Mouse (Mus musculus): Measurements from ENCODE around the gene Ugdh.

Gene Ugdh

DNA sequence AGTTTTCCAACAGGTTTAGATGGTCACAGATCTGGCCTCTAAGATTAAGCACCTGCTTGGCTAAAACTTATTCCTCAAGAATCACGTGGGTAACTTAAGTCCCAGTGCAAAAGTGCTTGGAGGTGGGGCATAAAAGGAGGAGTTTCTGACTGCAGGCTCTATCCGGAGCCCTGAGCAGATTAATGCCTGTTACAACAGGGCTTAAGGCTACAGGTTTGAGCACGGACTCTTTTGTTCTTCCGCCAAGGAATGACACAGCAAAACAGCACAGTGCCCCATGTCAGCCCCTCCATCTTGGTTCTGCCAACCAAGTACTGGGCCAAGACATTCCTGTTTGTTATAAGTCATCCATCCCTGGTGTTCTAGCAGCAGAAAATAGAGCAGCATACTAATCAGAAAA, 7.4 kb downstream of the Ugdh start:
- no peak for DNase-seq (ENCODE audit: extremely low spot score)

DNA sequence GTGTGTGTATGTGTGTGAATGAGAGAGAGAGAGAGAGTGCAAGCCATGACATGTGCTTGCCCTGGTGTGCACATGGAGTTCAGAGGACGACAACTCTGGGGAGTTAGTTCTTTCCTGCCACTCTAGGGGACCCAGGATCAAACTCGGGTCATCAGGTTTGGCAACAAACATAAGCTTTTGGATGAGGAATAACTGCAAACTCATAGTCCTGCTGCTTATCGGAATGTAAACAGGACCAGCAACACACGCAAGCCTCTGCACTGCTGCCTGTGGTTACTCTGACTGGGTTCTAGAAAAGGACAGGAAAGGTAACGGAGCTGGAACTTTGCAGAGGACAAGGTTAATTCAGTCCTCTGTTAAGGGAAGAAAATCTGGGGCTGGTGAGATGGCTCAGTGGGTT, 10.5 kb downstream of the Ugdh start:
- no peak for DNase-seq (ENCODE audit: extremely low spot score)

DNA sequence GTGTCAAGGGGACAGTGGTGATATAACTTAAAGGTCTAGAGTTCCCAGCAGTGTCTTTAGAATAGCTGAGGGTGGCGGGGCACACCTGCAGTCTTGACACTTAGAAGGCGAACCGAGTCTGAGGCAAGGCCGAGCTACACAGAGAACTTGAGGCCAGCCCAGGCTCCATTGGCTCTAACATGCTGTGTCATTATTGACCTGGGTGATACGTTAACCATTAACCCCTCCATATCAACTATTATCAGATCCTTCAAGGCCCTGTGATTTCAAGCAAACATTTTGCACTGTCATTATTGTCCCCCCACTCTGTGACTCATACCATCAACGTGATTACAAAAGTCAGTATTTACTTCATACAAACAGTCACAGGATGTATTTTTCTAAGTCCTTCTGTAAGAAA, 11.5 kb downstream of the Ugdh start:
- no peak for DNase-seq (ENCODE audit: extremely low spot score)

DNA sequence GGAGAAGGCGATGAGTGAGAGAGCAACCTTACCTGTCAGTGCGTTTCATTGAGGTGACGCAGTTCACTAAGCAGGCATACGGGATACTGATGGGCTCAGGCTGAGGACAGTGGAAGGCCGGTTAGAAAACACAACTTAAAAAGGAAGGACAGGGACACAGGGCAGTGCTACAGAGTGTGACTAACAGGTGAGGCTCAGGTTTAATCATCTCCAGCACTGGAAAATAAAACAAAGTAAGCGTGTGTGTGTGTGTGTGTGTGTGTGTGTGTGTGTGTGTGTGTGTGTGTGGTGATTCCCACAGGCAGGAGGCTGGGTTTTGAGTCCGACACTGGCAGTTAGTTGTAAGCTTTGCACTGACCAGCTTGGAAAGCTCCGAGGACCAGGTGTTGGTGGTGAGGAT, 12.9 kb downstream of the Ugdh start:
- no peak for DNase-seq (ENCODE audit: extremely low spot score)

DNA sequence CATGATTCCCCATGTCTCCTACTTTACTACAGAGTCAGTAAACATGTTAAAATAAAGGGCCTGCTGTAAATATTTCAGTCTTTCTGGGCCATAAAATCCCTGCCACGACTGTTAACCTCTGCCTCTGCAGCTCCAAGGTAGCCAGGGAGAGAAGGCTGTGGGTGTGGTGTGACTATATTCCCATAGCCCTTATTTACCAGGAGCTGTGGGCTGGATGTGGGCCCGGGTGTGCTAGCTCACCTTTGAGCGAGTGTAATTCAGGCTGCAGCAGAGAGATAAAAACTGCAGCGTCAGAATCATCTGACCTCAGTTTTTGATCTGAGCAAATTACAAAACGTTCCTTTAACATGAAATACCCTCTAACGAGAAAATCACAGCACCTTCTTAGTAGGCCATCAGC, 14.9 kb downstream of the Ugdh start:
- no peak for DNase-seq (ENCODE audit: extremely low spot score)

DNA sequence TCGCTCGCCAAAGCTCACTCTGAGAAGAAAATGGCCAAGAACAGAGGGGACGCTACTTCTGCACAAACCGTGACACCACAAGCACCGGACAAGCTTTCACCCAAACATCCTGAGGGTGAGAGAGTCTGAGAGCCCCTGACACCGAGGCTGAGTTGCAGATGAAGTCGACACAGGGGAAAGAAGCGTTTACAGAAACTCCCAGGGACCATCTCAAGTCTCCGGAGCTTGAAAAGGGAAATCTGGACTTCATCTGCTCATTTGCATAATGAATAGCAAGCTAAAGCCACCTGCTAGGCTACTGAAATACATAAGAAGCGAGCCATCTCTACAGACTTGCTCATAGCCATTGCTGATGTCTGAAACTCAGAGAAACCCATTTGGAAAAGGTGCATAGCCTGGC, 16.6 kb downstream of the Ugdh start:
- no peak for DNase-seq (ENCODE audit: extremely low spot score)

DNA sequence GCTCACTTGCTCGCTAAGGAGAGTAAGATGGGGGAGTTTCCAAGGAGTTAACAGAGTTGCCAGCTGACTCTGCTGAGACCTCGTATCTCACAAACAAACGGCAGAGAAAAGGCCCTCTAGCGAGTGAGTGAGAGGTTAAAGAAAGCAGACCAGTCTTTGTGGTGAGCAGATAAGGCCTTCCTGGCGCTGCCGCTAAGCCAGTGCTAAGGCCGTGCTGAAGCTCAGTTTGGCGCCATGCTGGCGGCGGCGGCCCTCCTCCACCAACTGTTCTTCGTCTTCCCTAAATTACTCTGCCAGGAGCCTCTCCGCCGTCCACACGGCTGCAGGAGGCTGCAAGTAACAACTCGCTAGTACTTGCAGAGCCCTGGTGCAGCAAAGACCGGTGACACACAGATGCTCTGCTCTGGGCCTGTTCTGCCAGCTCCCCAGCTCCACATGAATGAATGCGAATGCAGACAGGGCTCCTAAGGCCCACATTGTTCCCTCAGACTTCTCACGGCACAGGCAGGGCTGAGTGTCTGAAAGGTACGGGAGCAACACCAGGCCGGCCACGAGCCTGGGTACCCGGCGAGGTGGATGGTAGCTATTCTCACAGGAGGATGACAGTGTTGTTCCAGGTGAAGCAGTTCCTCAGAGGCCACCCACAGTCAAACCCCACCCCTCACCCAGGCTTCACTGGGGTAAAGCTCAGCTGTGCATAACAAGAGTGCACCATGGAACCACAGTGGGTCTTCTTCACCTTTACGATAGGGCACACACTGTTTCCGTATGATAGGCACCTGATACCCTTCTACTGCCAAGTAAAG, 19.9 kb downstream of the Ugdh start:
- peak; percentile 79 for DNase-seq (ENCODE audit: extremely low spot score)

- no peak for DNase-seq (ENCODE audit: extremely low spot score)
These were observed 27.8 kb downstream of the Ugdh start for GRCm38 (mm10) chr5:65407989-65408388.

DNA sequence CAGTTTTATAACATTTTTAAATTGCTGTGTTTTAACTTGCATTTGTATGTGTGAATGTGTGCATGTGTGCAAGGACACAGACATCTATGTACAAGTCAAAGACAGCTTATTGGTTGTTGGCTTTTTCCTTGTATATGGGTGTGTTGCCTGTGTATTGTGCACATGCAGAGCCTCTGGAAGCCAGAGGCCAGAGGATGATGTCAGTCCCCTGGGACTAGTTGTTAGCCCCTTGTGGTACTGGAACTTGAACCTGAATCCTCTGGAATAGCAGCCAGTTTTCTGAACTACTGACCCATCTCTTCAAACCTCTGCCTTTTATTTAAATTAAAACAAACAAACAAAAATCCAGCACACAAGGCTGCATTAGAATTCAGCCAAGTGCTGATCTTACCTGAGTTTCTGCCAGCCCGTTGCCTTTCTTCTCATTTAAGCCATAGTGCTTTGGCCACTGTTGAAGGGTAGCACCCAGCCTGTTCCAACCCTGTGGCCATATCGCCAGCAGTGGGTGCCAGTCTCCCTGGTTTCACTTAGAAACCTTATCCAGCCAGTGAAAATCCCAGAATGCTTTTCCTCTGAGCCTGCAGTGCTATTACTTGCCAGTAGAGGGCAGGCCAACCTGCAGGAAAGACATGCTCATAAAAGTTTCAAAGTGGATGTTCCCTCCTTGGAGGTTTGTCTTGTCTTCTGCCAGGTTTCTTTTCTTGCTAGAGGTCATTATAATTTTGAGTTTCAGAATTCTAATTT, 34.3 kb downstream of the Ugdh start:
- peak; percentile 77 for DNase-seq (ENCODE audit: extremely low spot score)

GRCm38 (mm10) chr5:65394425-65394824, 41.3 kb downstream of the Ugdh start:
- no peak for DNase-seq (ENCODE audit: extremely low spot score)

- DNase-seq (ENCODE audit: extremely low spot score): no peak
These were observed 44.0 kb downstream of the Ugdh start for GRCm38 (mm10) chr5:65391753-65392152.

- peak; percentile 98 for DNase-seq (ENCODE audit: extremely low spot score)
These were observed 44.8 kb downstream of the Ugdh start, which contains the start of the genes Rpl9 and Lias for GRCm38 (mm10) chr5:65390648-65391644. Gene Rpl9 (minus strand): TSS chr5:65391444. Gene Lias (plus strand): TSS chr5:65391497.

DNA sequence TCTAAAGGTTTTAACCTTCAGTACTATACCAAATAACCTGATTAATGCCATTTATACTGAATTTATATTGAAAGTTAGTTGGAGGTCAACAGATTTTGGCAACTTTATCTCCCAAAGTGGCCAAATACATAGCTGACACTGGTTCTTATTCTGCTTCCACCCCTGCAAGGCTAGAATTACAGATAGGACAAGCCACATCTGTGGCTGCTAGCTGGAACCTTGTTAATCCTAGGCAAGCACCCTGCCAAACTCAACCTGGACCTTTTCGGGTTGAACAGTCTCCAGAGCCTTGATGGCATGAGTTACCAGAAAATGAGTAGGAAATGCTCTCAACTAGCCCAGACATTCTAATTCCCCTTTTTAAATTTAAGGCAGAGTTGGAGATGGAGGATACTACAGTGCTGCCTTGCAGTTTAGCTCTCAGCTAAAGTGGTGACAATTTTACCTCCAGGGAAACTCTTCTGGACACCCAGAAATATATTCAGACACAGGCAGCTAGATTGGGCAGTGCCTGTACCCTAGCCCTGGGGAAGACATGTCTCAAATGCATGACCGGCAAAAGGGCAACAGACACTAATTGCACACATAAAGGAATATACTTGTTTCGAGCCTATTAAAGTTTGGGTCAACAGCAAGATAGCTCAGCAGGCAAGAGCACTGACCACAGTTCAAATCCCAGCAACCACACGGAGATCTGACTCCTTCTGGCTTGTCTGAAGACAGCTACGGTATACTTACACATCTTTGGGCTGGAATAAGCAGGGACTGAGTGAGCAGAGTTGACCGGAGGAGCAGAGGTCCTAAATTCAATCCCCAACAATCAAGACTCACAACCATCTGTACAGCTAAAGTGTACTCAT, 48.5 kb downstream of the Ugdh start:
- DNase-seq (ENCODE audit: extremely low spot score): peak; percentile 26

GRCm38 (mm10) chr5:65385704-65386103, 50.0 kb downstream of the Ugdh start:
- DNase-seq (ENCODE audit: extremely low spot score): no peak

DNA sequence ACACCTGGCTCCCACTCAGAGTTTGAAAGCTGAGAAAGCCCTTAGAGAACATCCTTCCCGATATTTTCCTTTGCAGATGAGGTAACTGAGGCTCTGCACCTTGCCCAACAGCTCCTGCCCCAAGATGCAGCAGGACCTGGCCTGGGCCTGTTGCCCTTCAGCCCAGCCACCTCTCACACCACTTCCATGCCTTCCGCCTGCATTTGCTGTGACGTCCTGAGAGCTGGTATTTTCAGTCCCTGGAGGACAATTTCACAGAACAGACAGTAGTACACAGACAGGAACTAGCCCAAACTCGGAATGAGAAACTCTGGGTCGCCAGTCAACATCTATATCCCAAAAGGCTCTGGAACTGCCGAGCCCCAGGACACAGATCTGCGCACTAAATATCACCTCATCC, 61.0 kb downstream of the Ugdh start:
- no peak for DNase-seq (ENCODE audit: extremely low spot score)

- no peak for DNase-seq (ENCODE audit: extremely low spot score)
These were observed 64.2 kb downstream of the Ugdh start for GRCm38 (mm10) chr5:65371551-65371950.

GRCm38 (mm10) chr5:65367837-65368236, 67.9 kb downstream of the Ugdh start:
- DNase-seq (ENCODE audit: extremely low spot score): no peak

Data from embryo, embryonic 9.5 days (tissue).